Mouse (Mus musculus) kidney, adult 11 months (tissue): ENCODE data around the gene Foxf1.

Experiments used
- DNase-seq: peaks from one replicate; pipeline ENCODE4 v3.0.0; 2022

Gene Foxf1

GRCm38 (mm10) chr8:121132961-121133513 is 48.9 kb downstream of the Foxf1 start:
- DNase-seq = no peak

- DNase-seq = no peak
Observed at GRCm38 (mm10) chr8:121134102-121134501, 49.9 kb downstream of the Foxf1 start.

- no peak for DNase-seq
Observed at GRCm38 (mm10) chr8:121134512-121134911, 50.3 kb downstream of the Foxf1 start.

GRCm38 (mm10) chr8:121136856-121137255 is 52.7 kb downstream of the Foxf1 start:
- DNase-seq = no peak
